ENCODE assay signal across 15 mouse cellular contexts in the genomic region with DNA sequence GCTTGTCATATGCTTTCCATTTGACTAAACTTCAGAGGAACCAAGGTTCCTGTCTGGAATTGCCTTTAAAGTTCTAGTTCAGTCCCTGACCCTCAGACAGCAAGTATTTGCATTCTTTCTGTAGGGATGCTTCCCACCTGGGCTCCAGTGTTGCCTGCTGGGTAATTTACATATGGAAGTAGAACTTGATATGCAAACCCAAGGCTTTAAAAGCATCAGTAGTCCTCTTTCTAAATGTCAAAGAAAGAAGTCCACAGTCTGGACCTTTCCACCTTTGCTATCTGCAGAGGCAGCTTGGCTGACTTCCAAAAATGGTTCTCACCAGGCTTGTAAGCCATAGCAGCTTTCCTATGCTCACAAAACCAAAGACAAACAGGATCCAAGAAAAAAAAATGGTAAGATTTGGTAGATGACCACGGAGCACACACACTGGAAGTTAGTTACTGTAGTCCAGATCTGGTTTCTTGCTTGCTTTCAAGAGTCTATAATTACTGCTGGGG.
A peak's percentile ranks its signal among the peaks of the same experiment; 100 is the strongest.
DNase-seq lines count a peak whose midpoint lies in the region; ATAC-seq lines count a peak whose summit lies in the region.
"Had no signal": no experiment of that assay in that cellular context is flagged by ENCODE, and none has a peak within 500 bp of the region (broad histone marks: within the 10 kb centered on the region; RNA-seq: fewer than 3 reads in every experiment).

No protein-coding gene starts in this region.

- ATAC-seq in CD4-positive, CD25-positive, alpha-beta regulatory T cell, adult 4 months, result no peak
- ATAC-seq: intestine, embryonic 15.5 days; midbrain, embryonic 16.5 days had no signal

- DNase-seq in CD4-positive, CD25-positive, alpha-beta regulatory T cell, adult 2 months (ENCODE audit: low read depth, low spot score), result peak; percentile 20
- DNase-seq in heart, postnatal 4 days, result peak; percentile 17
- no peak for DNase-seq in heart, adult 11 months
- DNase-seq in kidney, postnatal 36 days, result peak; percentile 16 to 31
- no peak for DNase-seq in kidney, adult 8-10 months
- peak; percentile 18 for DNase-seq in adipocyte (ENCODE audit: low spot score)
- DNase-seq in layer of hippocampus, adult 9-11 months, result no peak
- DNase-seq: cerebellum, adult 8-10 months; liver; lung, adult 18-20 months; right cerebral cortex, postnatal 14 days; thymus, adult 18-20 months had no signal

Comparison
In these comparisons a context has a peak if more than half of its experiments do, and no peak if none do; other contexts are left out.
1. DNase-seq: peak in CD4-positive, CD25-positive, alpha-beta regulatory T cell, adult 2 months (single experiment), heart, postnatal 4 days (single experiment), kidney, postnatal 36 days (2 of 2) and adipocyte (single experiment); none in heart, adult 11 months (single experiment), kidney, adult 8-10 months (0 of 2) and layer of hippocampus, adult 9-11 months (single experiment).